Mouse (Mus musculus) kidney, adult 8-10 months (tissue): ENCODE measurements around the gene Krt82.
"Not testable (repeated sequence)": the region's sequence is repeated elsewhere in the genome, so short reads cannot be mapped to it uniquely, and the experiment has no call there.

Experiments used
- DNase-seq, 2 experiments: peaks; one replicate each; pipeline ENCODE4 v3.0.0; 2022

The Krt82 gene

GRCm38 (mm10) chr15:101550567-101550966 lies at the start of gene Krt82:
Gene Krt82 (minus strand): TSS chr15:101550667.
- DNase-seq = no peak

DNA sequence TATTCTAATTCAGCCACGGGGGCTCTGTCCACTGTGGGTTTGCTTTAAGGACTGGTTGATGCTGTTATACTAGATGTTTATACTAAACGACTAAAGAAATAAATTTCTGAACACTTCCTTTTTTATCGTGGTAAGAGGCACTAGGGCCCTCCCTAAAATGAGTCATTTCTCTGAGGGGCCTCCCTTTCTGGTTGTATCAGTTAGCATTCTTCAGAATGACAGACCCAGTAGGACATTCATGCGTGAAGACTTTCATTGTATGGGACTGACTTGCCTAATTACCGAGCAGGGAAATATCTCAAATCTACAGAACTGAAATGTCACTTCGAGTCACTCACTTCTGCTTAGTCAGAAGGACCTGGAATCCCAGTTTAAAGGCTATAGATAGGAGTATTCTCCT lies 48.7 kb upstream of the Krt82 start:
- DNase-seq = no peak

DNA sequence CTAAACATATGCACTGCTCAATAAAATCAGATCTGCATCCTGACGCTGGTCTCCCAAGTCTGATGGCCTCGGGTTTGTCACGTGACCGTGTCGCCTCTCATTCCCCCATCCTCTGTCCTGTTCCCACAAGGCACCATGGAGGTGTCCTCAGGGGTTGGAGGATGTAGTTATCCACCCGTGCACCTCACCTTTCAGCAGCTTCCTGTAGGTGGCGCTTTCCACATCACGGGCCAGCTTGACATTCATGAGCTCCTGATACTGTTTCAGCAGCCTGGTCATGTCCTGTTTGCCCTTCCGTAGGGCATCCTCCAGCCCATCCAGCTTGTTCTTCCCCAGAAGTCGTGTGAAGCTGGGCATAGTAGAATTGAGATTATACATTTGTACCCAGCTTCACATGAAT lies 37.7 kb upstream of the Krt82 start:
- no peak for DNase-seq

GRCm38 (mm10) chr15:101584456-101584855 lies 34.0 kb upstream of the Krt82 start:
- no peak for DNase-seq

- no peak for DNase-seq
These were observed 32.9 kb upstream of the Krt82 start for GRCm38 (mm10) chr15:101583211-101583965.

DNA sequence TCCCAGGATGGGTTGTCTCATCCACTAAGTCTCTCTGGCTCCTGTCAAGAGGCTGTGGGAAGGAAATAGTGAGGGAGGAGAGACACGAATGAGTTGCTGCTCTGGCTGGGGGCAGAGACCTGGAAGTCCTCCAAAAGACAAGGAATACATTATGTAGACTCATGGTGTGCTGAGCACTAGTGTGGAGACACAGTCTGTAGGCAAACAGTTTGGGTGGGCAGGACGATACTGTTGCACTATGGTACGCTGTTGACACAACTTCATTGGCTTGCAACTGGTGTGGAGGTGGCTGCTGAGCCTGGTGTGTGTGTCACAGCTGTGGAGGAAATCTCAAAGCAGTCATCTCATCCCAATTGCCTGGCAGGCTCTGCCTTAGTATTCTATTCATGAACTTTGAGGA lies 31.2 kb upstream of the Krt82 start:
- no peak for DNase-seq

DNA sequence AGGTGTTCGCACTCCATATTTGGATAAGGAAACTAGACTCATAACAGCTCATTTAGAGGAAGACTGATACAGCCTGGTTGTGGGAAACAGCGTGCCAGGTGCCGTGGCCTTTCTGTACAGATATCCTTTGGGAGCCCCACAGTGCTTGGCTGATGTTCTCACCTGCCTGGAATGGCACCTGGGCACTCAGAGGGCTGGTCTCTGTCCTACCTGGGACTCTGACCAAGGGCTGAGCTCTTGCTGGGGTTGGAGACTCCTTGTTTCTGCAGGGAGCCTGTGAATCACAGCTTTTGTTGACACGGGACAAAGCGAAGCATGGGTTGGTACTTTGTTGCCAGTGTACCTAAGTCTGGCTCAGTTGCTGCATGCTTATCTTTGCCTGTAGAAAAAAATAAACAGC lies 25.0 kb upstream of the Krt82 start:
- no peak for DNase-seq

GRCm38 (mm10) chr15:101573796-101574345 lies 23.4 kb upstream of the Krt82 start, which contains the start of gene Krt75:
Gene Krt75 (minus strand): TSS chr15:101573904.
- no peak for DNase-seq

DNA sequence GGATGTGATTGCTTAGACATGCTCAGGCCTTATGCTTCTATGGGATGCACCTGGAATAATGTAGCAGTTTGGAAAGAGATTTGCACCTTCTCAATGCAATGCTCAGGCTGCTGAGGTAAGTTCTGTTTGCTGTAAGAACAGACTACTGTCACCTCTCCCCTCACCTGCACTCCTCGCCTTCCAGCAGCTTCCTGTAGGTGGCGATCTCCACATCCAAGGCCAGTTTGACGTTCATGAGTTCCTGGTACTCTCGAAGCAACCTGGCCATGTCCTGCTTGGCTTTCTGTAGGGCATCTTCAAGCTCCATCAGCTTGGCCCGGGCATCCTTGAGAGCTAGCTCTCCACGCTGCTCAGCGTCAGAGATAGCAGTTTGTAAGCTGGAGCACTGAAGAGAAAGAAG lies 17.3 kb upstream of the Krt82 start:
- DNase-seq = peak in 1 of 2 experiments; percentile 21

DNA sequence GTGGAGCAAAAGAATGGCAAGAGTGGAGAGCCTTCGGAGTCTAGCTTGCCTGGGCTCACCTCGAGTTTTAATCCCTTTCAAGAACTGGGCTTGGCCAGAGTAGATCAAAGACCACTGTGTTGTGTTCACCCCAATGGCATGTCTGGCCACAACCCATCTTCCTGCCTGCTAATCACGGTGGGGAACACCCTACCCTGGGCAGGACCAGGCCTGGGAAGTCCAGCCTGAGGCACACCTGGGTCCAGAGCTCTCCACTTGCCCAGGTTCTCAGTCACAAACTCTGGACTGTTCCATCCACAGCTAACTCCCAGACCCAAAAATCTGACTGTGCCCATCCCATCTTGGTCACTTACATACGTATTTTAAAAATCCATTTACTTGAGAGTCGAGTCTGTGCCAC lies 12.4 kb upstream of the Krt82 start, which contains the start of gene Krt90:
Gene Krt90, minus strand, starts transcription at position 101 of the 400 bp plus-strand sequence.
- no peak for DNase-seq

GRCm38 (mm10) chr15:101558034-101558646 lies 7.7 kb upstream of the Krt82 start:
- DNase-seq = no peak

DNA sequence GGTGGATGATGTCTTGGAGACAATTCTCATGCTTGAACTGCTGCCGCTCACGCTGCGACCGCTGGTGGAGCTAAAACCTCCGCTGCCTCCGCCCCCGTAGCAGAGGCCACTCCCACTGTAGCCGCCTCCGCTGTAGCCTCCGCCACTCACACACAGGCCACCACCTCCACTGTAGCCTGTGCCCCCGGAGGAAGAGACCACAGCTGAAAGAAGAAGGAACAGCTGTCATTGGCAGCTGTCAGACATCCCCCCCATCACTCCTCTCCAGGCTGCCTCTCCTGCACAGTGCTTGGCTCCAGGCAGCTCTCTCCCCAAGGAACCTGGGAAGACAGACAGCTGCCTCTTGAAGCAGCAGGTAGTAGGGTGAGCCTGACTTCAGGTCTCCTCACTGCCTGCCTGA lies 2.7 kb upstream of the Krt82 start:
- DNase-seq = peak in 1 of 2 experiments; percentile 7

GRCm38 (mm10) chr15:101552188-101552587 lies 1.7 kb upstream of the Krt82 start:
- DNase-seq = no peak

DNA sequence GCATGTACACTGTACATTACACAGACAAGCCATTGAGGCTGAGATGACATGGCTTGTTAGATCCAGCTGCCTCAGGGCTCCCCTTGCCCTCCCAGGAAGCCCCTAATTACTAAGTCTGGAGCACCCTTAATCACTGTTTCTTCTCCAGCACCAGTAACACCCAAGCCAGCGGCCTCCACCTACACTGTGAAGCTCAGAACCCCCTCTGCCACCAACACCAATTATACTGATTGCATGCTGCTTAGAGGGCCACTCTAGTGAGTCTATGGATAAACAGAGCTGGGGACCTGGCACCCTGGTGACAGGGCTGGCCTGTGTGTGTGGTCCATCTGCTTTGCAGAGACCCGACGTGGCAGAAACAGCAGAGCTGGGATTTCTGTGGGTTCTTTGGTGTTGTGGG lies 6.0 kb downstream of the Krt82 start:
- DNase-seq = no peak

DNA sequence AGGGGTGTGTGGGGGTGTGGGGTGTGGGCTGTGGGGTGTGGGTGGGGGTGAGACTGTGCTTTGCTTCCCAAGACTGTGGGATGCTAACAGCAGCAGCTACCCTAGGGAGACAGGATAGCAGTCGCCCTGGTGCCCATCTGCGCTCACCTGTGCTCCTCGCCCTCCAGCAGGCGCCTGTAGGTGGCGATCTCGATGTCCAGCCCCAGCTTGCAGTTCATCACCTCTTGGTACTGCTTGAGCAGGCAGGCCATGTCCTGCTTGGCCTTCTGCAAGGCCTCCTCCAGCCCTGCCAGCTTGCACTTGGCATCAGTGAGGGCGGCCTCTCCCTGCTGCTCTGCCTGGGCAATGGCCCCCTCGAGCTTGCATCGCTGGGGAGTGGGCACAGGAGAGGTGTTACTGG lies 7.9 kb downstream of the Krt82 start:
- DNase-seq = no peak

DNA sequence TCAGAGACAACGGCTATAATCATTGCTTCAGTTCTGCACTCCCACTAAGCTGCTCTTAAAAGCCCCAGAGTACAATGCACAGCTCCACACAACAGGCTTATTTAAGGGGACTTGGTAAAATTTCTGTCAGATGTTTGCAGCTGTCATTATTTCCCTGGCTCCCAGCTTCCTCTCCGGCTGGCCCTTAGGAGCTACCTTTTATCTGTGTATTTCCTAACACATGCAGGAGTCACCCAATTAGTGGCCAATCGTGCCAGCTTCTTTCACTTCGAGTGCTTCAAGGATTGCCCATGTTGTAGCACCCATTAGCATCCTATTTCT lies 11.9 kb downstream of the Krt82 start:
- no peak for DNase-seq

- DNase-seq = no peak
These were observed 12.4 kb downstream of the Krt82 start for GRCm38 (mm10) chr15:101537864-101538579.

DNA sequence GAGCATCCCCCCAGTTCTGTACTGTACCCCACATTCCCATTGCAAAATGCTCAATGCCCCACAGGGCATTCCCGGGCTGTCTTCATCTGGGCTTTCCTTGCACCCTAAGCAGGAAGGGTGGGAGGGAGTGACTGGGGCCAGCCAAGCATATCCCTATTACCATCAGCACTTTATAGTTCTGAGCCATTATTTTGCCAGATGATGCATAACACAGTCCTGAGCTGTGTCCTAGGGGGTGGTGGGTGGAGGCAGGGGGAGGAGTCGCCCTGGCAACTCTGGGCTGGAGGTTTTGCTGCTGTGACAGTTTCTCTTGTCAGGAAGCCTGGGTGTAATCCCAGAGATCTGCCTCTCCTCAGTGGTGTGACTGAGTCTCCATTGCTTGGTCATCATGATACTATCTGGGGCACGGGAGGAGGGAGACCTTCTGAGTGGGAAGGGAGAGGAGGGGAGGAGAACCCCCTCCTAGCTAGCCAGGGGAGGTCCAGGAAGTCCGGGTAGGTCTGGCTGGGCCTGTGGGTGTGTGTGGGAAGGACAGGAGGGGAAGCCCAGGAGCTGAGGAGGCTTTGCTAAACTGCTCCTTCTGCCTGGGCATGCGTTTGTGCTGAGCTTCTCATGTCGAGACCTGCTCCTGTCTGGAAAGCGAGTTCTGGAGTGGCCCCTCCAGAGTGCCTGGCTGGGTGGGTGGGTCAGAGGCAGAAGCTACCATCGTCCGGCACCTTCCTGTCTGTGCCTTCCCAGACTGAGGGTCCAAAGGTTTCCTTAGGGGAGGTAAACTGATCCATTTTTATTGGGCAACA lies 14.2 kb downstream of the Krt82 start:
- DNase-seq = no peak

DNA sequence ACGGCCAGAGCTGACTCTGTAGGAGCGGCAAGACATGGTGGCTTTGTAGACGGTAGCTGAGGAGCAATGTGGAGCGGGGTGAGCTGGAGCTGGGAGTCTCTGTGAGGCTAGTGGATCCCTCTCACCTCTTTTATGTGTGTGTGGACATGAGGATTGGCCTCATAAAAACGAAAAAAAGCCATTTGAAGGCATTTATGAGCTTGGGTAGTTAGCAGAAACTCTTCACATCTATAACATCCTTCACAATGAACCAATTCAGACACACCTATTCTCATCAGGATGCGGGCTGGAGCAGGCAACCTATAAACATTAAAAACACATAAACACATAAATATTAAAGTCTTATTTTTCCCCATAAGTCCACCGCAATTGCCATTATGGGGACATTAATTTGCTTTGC lies 17.7 kb downstream of the Krt82 start, which contains the start of gene Krt84:
Gene Krt84, minus strand, starts transcription at position 101 of the 400 bp plus-strand sequence.
- DNase-seq = no peak

DNA sequence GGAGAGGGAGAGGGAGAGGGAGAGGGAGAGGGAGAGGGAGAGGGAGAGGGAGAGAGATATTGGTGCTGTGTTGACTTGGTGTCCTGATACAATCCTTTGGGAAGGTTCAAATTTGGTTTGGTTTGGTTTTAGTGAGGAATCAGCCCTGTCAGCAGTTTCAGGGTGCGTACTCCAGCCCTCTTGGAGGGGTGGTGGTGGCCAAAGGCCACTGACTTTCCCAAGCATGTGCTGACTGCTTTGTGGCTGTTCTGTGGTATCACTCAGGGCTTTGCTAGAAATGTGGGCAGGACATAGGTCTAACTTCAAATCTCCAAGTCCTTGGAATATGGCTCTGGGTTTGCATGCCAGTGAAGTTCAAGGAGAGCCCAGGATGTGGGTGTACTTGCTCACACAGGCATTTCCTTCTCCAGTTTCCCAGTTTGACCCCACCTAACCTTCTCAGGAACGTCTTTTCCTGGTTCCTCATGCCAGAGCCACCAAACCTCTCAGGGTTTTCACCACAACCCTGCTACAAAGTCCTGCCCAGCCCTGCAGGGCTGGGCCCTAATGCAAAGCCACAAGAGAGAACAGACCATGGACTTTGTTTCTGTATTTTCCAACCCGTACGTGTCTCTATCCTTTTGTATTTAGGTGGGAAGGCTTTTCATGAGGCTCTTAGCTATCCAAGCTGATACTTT lies 27.8 kb downstream of the Krt82 start:
- peak; percentile 50 to 57 for DNase-seq

DNA sequence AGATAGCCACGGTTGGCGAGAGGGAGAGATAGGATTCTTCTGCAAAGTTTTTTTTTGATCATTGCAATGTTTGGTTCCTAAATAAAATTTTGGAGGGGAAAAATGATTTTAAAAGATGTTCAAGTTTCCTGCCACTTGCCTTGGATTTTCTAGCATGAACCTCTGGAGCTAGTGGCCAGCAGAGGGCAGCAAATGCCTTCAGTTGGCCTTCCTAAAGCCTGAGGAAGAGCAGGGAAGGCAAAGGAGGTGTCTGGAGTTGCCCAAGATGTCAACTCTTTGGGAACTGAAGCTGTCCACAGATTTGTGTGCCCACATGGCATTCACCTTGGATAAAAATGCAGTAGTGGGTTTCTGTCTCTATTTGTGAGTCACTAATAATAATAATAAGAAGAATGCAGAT lies 30.7 kb downstream of the Krt82 start:
- DNase-seq = peak; percentile 55 to 83

GRCm38 (mm10) chr15:101517161-101517560 lies 33.3 kb downstream of the Krt82 start, which contains the start of gene Gm49425:
Gene Gm49425 (minus strand): TSS chr15:101517261.
- not testable (repeated sequence) for DNase-seq
